Mouse (Mus musculus) urinary bladder, postnatal 4 days (tissue): ENCODE data around the gene Cfap161.

Source experiments
- DNase-seq, 2 experiments: peaks; one replicate each; pipeline ENCODE4 v3.0.0; 2021 to 2022; ENCODE audit warnings: low spot score in 2 of 2

The Cfap161 gene

DNA sequence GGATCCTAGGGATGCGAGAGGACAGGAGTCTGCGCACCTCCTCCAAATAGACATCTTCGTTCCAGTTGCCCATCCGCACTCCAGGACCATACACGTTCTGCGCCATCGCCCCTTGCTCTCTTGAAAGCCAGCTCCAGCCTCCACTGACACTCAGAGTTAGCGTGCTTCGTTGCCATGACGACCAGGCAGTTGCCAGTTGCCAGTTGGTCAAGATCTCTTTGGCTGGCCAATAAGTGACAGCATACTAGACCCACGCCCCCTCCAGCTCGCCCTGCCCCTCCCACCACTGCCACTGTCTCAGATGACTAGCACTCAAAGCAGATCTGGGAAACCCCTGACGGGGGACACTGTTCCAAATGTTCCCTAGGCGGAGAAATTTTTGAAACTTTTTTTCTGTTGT is at the start of gene Cfap161:
Cfap161 (minus strand) TSS at position 176 of the 400 bp plus-strand sequence.
- peak in 1 of 2 experiments; percentile 59 for DNase-seq

DNA sequence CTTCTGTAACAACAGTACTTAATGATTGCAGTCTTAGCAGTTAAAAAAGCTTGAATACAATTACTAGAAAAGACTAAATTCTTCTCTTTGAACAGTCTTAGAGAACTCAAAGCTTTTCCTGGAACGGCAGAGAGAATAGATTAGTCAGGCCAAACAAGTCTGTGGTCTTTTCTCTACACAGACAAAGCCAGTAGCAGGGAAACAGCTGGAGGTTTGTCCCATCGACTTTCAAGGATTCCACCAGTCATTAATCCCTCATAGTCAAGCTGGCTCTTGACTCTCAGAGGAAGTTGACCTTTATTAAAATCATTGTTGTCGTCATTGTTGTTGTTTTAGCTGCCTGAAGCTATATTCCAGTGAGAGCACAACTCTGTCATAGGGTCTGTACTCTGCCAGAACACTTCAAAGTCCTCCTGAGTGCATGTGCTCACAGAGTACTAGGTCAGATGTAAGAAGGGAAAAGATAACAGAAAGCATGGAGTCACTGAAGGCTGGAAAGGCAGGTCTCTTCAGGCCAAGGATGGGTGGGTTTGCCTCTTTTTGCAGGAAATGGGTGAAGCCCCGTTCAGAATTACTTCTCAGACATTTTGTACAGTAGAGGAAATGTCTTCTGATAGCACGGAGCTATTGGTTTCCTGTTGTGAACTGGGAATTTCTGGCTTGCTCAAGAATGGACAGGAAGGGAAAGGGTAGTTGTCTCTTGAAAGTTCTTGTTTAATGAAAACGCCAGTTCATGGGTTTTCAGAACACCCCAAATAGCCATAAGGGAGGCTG is 48.0 kb upstream of the Cfap161 start:
- no peak for DNase-seq

DNA sequence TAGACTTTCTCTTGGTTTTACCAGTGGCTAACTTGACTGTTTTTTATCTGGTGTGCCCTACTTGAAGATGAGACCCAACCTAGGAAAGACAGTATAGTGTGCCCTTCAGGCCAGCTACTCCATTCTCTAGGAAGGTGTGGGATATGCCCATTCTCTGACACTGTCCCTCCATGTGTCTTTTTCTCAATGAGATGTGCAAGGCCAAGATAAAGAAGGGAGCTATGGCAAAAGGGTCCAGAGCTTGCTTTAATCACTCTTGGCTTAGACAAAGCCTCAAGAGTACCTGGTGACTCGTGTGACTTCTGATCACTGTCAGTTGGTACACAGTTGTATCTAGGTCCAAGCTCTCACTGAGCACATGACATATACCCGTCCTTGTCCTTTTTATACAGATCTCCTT is 45.4 kb upstream of the Cfap161 start:
- DNase-seq: no peak

DNA sequence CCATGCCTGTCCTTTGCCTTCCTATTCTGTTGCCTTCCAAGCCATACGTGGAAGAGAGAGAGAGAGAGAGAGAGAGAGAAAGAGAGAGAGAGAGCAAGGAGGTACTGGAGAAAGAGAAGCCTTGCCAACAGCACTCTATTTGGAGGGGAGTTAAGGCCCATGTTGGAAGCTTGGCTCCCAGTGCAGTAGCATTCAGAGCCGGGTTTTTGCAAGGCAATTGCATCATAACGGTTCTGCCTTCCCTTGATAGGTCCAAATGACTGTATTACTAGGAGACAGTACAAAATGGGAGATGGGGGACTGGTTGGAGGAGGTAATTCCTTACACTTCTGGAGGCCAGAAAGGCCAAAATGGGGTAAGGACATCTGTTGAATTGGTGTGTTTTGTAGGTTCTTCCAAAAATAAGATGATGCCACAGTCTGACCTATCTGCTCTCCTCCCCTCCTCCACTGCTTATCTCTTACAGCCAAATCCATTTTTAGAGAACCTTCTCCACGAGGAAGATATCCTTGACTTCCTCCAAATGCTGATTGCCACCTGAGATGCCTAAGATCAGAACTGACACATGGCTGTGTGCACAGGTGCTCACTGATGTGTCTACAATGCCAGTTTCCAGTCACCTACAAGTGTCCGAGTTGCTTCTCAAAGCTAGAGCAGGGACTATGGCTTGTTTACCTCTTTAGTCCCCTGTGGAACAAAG is 44.0 kb upstream of the Cfap161 start:
- no peak for DNase-seq

DNA sequence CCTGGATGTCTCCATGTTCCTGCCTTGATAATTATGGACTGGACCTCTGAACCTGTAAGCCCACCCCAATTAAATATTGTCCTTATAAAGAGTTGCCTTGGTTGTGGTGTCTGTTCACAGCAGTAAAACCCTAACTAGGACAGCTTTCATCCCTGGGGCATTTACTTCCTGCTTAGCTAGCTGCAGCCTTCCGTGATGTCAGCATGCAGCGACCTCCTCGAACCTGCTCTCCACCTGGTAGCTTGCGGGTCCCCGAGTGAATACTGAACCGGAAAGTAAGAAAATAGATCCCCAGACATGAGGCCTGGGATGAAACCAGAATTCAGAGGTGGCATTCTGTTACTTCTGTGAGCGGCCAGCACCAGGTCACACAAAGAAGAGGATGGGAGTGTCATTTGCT is 34.7 kb upstream of the Cfap161 start:
- DNase-seq: no peak

DNA sequence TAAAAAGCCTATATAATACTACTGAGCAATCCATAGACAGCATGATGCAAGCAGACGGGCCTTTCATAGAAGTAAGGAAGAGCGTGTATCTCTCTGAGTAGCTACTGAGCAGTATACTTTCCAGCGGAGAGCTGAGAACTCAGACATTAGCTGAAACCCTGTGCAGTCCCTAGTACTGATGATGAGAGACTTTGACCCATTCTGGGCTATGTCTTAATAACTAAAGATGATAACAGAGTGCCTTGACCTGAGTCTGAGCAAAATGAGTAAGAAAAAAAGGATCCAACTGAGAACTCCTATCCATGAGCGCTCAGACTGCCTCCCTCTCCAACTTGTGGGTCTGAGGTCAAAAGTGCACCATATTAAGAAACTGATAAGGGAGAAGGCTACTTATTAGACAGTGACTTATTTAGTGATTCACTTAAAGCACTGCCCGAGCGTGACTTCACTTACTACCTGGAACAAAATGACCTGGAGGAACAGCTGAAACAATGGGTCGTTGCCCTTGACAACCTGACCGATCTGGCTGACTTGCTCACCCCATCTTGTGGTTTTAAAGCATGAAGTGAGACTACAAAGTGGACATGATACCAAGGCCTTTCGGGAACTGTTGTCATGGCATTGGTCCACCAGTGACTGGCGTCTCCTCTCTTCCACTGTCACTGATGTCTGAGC is 32.9 kb upstream of the Cfap161 start:
- no peak for DNase-seq

DNA sequence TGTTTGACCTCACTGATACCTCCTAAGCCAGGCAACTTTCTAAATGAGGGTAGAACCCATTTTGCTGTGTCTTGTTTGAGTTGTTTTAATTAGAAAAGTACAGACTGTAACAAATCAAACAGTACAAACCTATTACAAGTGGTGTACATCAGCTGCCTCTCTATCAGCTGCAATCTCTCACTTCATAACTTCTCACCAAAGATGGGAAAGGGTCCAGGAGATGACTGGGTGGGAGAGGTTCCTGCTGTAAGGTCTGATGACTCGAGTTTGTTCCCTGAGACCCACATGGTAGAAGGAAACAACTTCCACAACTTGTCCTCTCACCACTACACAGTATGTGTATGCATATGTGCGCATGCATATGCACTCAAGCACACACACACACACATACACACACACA is 32.1 kb upstream of the Cfap161 start:
- DNase-seq: no peak

DNA sequence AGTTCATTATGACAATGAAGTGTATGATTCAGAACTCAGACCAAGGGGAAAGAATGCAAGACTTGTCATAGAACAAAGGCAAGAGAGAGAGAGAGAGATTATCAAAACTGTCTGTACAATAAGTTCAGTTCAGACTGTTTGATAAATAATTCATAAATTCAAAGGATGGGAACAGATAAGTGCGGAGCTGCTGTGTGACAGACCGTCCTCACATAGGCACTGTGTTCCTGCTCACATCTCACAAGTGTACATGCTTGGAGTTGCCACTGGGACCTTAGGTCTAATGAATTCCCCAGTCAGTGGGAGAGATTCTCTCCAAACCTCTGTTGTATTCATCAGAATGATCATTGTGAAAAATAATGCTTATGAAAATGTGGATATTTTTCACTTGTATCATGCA is 27.3 kb upstream of the Cfap161 start:
- no peak for DNase-seq

DNA sequence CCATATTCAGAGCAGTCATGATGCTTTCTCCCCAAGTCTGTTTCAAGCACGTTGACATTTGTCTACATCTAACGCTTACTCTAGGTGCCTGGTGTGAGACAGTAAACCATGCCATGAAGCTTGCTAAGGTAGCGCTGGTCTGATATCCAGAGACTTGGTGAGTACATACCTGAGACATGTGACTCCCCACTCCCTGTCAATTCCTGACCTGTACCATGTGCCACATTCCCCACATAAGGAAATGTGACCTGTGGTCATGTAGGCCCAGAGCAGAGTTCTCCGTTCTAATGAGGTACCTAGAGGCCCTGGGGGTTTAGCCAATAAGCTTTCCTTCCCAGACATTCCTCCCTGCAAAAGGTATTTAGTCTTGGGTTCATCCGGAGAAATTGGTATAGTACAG is 22.2 kb upstream of the Cfap161 start:
- no peak for DNase-seq

DNA sequence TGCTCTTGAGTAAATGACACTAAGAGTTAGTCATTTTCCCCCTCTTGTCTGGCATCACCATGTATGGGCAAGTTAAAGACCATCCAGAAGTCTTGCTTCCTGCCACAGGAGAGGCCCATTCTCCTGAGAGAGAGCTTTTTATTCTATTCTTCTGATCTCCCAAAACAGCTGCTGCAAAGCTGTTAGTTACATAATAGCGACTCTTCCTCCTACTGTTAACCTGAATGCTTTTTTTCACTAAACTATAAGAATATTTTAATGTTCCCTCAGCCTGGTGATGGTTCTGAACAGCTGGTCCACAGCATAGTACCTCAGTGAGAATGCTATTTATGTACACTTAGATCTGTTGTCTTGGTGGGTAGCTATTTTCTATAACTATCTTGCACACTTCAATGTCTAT is 21.0 kb upstream of the Cfap161 start:
- no peak for DNase-seq

DNA sequence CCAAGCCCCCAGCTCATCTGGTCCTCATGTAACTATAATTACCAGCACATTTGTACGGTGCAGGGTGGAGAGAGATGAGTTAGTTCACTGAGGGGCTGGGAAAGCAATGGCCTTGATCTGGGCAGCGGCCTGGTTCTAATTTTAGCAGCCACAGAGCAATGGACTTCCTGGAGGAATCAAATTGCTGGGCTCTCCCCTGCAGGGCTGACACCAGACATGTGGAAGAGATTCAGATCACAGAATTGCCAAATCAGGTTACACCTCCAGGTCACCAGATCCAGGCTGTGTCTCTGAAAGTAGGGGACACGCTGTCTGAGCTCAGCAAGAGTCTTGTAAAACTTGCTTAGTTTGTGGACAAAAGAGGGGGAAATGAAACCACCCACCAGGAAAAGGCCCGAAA is 19.3 kb upstream of the Cfap161 start:
- peak in 1 of 2 experiments; percentile 50 for DNase-seq

DNA sequence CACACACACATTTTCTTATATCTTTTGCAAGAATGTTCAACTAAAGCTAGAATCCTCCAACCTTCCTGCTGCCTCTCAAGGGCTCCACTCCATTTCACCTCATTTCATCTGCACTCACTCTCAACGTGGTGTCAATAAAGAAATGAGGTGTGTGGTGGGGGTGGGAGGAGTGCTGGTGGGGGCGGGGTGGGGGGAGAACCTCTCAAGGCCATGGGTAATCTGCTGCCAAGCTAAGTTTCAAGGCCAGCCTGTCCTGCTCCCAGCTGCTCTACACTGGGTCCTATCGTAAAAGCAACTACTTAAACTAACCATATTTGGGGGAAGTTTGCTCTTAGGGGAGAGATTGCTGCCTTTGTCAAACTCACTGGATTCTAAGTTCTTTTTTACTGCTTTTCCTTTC is 18.8 kb upstream of the Cfap161 start:
- no peak for DNase-seq

DNA sequence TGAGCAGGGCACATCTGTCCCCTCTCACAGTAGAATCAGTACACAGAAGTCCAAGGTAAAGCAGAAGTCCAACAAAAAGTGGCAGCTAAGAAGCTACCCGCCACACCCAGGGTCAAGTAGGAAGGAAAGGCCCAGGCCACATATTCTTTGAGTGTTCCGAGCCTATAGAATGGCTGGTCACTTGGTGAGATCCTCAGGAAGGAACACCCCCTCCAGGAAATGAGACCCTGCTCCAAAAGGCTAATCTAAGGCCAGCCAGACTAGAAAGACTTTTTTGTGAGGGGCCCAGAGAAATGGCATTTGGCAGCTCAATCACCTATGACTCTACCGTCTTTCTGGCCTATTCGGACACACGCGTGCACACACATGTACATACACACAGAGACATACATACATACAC is 18.3 kb upstream of the Cfap161 start:
- DNase-seq: no peak

DNA sequence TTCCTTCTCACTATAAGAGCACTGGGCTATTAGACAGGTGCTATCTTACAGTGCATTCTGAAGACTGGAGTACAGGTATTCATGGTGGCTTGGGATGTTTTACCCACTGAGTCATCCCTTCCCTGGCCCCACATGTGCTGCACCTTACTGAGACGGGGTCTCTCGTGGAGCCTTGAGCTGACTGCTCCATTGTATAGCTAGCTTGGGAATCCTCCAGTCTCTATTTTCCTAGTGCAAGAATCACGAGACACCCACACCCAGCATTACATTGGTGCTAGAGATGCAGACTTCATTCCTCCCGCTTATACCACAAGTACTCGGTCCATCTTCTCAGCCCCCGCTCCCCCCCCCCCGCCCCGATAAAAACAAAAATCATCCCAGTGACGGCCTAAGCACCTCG is 17.9 kb upstream of the Cfap161 start:
- no peak for DNase-seq

DNA sequence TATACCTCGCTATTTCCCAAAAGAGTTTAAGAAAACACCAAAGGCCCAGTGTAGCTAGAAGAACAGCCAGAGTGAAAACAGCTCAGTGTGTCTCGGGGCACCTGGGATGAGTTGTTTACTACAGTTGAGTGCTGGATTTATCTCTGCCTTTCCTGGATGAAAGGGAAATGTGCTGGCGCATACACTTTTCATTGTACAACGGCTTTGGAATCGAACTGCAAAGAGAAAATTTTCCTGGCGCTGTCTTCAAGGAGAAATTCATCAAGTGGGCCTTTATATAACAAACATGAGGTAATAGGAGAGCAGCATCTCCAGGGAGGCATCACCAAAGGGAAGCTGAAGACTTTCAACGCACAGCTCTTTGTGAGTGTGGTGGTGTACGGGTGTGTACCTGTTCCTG is 17.2 kb upstream of the Cfap161 start:
- DNase-seq: no peak

DNA sequence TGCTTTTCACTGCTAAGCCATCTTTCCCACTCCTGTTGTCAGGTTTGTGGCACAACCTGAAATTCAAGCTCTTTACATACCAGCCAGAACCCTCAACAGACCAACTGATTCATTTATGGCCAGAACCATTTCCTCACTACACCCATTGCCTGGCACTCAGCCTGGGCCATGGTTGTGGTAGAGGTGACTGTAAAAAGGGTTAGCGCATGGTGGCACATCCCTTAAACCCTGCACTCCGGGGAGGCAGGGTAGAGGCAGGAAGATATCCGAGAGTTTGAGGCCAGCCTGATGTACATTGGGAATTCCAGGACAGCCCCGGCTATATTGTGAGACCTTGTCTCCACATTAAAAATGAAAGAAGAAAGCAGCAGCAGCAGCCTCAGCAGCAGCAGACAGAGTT is 16.8 kb upstream of the Cfap161 start:
- no peak for DNase-seq

DNA sequence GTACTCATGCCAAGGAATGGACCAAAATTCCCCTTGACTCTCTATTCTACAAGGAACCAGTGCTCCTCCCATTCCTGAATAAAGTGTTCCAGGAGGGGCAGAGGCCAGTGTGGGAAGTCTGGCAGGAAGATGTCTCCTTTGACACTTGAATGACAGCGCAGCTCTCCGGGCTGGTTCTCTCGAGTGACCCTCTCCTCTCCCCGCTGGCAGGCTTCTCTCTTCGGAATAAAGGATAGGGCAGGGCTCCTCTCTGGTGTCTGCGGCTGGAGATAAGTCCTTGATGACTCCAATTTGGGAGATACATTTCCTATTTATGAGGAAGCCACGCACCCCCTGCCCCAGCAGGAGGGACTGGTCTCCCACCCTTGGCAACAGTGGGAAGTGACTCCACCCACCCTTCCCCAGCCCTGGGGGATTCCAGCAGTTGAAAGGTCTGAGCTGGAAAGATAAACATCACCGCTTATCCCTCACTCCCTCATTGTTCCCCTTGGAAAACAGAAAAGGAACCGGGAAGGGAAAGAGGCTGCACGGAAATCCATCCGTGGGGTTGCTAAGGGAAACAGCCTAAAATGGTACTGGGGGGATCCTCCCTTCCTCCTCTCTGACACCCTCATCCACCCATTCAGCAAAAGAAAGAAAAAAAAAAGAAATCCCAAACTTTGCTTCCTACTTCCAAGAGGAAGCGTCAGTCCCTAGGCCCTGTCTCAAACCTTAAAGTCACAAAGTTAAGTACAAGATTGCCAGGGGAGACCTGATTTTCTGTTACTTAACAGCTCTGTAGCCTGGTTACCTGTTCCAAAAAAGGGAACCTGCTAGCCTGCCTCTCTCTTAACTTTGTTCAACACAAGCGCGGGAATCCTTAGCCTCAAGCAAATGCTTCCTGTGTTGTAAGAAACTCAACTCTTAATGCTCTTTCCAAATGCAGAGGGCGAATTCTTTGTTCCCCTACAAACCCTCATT is 15.7 kb upstream of the Cfap161 start:
- no peak for DNase-seq

DNA sequence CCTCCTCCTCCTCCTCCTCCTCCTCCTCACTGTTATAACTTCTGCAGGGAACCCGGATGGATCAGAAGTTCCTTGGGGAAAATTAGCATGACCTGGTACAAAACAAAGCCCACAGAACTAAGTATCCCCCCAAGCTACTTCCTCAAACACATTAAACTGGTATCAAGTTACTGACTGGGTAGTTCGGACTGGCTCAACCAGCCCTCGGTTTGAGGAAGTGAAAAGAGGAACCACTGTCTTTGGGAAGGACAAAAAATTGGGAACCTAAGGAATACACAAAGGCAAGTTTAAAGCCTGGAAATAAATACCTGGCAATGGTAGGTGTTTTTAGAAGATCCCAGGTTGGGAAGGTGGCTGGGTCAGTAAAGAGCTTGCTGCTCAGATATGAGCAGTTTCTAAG is 15.0 kb upstream of the Cfap161 start:
- no peak for DNase-seq

DNA sequence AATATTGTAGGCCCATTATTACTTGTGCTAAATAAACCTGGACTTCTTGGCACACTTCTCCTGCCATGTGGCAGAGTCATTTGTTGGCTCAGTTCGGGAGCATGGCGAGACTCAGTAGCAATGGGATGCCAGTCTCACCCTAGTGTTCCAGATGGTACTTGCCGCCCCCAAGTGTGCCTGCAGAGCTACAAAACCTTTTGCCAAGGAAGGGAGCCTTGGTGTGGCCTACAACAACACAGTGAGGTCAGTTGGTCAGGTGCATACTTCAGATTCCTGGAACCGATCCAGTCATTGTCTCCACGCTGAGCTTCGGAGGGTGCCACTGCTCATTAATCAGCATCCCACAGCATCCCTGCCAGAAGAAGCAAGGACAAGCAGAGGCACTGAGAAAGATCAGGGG is 14.4 kb upstream of the Cfap161 start:
- no peak for DNase-seq

DNA sequence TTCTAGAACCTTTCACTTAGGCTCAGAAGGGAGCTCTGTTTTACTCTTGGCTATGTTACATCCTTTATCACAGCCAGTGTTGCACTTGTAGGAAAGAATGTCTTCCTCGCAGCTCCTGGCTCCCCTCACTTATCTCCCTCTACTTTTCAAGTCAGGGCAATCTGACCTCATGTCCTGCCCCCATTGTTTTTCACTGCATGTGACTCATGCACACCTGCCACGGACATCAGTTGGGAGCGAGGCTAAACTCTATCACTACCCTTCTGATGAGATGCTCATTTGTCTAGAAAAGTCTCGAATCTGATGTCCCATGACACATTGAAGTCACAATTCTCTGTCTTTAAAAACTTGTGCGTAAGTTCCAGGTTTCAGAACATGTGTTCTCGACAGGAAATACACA is 12.3 kb upstream of the Cfap161 start:
- no peak for DNase-seq

DNA sequence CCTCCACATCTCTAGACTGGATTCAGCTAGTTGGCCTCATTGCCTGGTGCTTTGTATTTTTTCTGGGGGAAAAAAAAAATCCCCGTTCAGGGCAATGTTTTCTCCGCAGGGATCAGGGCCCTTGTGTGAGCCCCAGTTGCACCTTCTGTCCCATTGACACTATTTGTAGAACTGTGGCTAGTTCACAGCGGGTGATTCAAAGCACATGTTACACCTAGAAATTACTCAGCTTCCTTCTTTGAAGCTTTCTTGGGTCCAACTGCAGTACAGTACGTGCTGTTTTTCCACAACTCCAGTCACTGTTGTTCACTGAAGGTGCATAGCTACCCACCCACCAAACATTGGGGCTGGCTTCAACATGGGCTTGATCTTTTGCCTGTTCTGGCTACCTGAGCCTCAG is 9.1 kb upstream of the Cfap161 start:
- DNase-seq: no peak

DNA sequence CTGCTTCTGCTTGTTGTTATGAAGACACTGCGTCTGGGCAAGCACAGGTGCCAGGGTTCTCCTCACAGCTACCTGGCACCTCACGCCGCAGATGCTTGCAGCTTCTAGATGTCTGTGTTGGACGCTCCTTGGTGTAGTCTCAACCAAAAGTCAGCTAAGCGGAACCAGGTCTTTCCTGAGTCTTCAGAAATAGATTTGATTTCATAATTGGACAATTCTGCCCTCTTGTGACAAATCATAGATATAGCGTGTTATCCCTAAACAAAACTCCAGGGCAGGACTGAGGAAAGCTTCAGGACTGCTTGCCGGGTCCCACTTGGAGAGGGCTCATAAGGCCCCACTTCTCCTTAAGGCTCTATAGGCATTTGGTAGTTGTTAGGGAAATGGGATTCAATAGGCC is 7.8 kb upstream of the Cfap161 start:
- no peak for DNase-seq
